Mouse (Mus musculus): ENCODE measurements around the gene Trim38.

Gene Trim38

GRCm38 (mm10) chr13:23822213-23822612 is 52.5 kb downstream of the Trim38 start:
- ATAC-seq (ENCODE audit: insufficient number of reproducible peaks, low FRiP score, low TSS enrichment): no peak

- no peak for ATAC-seq (ENCODE audit: insufficient number of reproducible peaks, low FRiP score, low TSS enrichment)
Measured at GRCm38 (mm10) chr13:23826606-23827005, 56.9 kb downstream of the Trim38 start.

- ATAC-seq (ENCODE audit: insufficient number of reproducible peaks, low FRiP score, low TSS enrichment): no peak
Measured at GRCm38 (mm10) chr13:23833053-23833452, 63.3 kb downstream of the Trim38 start.

GRCm38 (mm10) chr13:23834836-23835235 is 65.1 kb downstream of the Trim38 start:
- no peak for ATAC-seq (ENCODE audit: insufficient number of reproducible peaks, low FRiP score, low TSS enrichment)

- no peak for ATAC-seq (ENCODE audit: insufficient number of reproducible peaks, low FRiP score, low TSS enrichment)
Measured at GRCm38 (mm10) chr13:23836630-23837029, 66.9 kb downstream of the Trim38 start.

DNA sequence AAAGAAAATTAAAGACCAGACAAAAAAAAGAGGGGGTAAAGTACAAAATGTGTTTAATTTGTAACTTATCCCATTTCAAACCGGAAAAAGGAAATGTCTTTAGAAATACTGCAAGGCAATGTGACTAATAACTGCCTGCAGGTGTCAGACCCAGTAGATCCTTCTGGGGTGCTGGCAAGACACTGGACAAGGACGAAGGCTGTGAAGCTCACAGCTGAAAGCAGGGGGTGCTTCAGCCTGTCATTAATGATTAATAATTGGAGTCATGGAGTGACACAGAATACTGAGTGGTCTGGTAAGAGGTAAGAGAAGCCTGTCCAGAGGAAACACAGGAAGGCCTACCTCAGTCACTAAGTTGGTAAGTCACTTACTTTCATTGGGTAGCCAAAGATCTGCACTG is 69.6 kb downstream of the Trim38 start, which contains the start of gene Slc17a3:
Slc17a3 (plus strand) TSS at position 127 of the 400 bp plus-strand sequence.
- ATAC-seq (ENCODE audit: insufficient number of reproducible peaks, low FRiP score, low TSS enrichment): no peak

All from cerebellum, adult (tissue).